Mouse (Mus musculus): Measurements from ENCODE around the gene Tiam2. TPM values are rescaled to one million over a fixed set of nuclear protein-coding genes. Genes with fewer than 3 reads are reported as not detected.
A peak's percentile ranks its signal among the peaks of the same experiment; 100 is the strongest.

The Tiam2 gene
- polyA plus RNA-seq, 1 experiment from 2014 or later: 81.3 TPM

DNA sequence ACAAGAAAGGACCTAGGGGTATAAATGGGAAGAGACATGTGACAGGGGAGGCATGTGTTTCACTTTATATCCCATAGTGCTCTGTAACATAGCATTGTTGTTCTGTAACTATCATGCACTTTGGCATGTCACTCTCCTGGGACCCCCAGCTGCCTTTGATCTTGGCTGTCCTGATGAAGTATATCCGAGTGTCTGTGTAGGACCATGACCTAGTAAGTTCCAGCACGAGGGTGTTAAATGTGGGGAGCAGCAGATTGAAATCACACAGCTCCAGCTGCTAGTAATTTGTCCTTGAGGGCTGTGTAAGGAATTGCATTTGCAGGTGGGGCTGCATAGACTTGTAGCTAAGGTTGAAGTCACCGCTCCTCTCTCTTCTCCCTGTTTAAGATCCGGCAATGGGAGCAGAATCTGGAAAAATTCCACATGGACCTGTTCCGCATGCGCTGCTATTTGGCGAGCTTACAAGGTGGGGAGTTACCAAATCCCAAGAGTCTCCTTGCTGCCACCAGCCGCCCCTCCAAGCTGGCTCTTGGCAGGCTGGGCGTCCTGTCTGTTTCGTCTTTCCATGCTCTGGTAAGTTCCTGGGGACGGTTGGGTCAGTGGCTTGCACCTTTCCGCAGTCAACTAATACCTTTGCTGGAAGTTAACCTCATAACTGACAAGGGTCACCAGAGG, 110.6 kb downstream of the Tiam2 start:
- H3K36me3 ChIP-seq (ENCODE audit: control insufficient read depth, insufficient read depth, low read length): peaks cover 12% of the 10 kb centered on the region; the same call in 1 of the 2 replicates
- no peak for ATAC-seq
- no peak overlapping the region for H3K4me2 ChIP-seq (ENCODE audit: low read length)
- H3K4me3 ChIP-seq (ENCODE audit: low read depth, low read length): no peak overlapping the region
- no peak overlapping the region for H3K9ac ChIP-seq (ENCODE audit: low read length)
- 76% methylated on average over 12 of the region's 12 CpGs for WGBS
- H3K27ac ChIP-seq (ENCODE audit: low read depth, low read length): no peak overlapping the region
- DNase-seq (ENCODE audit: low spot score): no peak
- H3K9me3 ChIP-seq (replicated peaks; ENCODE audit: control insufficient read depth, low read length): no peaks in the 10 kb centered on the region
- H3K4me1 ChIP-seq (ENCODE audit: control insufficient read depth, insufficient read depth, low read length): no peaks in the 10 kb centered on the region
- no peaks in the 10 kb centered on the region for H3K27me3 ChIP-seq (replicated peaks; ENCODE audit: control insufficient read depth, insufficient read depth, low read length)

DNA sequence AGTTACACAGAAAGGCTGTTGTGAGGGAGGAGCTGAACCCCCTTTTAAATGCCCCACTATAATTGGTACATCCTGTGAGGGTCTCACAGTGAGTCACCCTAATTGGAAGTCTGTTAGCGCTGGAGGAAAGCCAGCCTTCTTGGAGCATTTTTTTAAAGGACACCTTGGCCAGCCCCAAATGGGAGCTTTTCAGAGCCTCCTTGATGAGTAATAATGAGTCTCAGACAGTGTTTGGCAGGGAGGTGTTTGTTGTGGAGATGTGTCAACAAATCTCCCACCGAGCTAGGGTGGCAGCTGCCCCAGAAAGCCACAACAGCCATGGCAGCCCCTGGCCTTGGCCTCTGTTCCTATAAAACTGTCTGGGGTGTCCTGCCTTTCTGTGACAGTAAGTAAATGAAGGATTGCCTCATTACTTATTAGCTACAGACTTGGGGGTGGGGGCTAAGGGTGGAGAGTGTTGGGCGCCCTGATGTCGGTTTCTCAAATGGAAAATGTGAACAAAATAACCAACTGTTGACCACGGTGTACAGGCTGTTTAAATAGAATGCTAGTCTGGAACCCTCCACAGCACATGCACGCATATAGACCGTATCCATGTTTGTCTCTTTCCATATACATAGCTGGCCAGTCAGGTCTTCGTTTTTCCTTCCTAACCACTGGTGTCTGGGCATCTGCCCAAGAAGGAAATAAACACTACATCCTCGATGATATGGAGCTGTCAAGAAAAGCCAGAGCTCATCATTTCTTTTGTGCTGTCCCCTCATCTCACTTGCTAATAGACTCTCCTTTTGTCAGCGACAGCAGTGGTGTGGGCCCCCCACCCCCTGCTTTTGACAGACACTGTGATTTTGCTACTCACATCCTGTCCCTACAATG, 116.4 kb downstream of the Tiam2 start:
- no peaks in the 10 kb centered on the region for H3K9me3 ChIP-seq (replicated peaks; ENCODE audit: control insufficient read depth, low read length)
- H3K4me1 ChIP-seq (ENCODE audit: control insufficient read depth, insufficient read depth, low read length): peaks cover 6% of the 10 kb centered on the region
- H3K27ac ChIP-seq (ENCODE audit: low read depth, low read length): peak overlapping the region; percentile 80
- H3K9ac ChIP-seq (ENCODE audit: low read length): no peak overlapping the region
- ATAC-seq: peak; percentile 94
- no peaks in the 10 kb centered on the region for H3K27me3 ChIP-seq (replicated peaks; ENCODE audit: control insufficient read depth, insufficient read depth, low read length)
- peaks cover 7% of the 10 kb centered on the region; the same call in 1 of the 2 replicates for H3K36me3 ChIP-seq (ENCODE audit: control insufficient read depth, insufficient read depth, low read length)
- no peak overlapping the region for H3K4me2 ChIP-seq (ENCODE audit: low read length)
- no peak overlapping the region for H3K4me3 ChIP-seq (ENCODE audit: low read depth, low read length)
- DNase-seq (ENCODE audit: low spot score): peak; percentile 99
- WGBS: 17% methylated on average over 10 of the region's 10 CpGs

GRCm38 (mm10) chr17:3446191-3446950, 120.0 kb downstream of the Tiam2 start:
- H3K4me2 ChIP-seq (ENCODE audit: low read length): no peak overlapping the region
- ATAC-seq (no peak), DNase-seq (ENCODE audit: low spot score) (peak; percentile 78)
- H3K9me3 ChIP-seq (replicated peaks; ENCODE audit: control insufficient read depth, low read length): no peaks in the 10 kb centered on the region
- H3K4me3 ChIP-seq (ENCODE audit: low read depth, low read length): no peak overlapping the region
- no peaks in the 10 kb centered on the region for H3K27me3 ChIP-seq (replicated peaks; ENCODE audit: control insufficient read depth, insufficient read depth, low read length)
- H3K27ac ChIP-seq (ENCODE audit: low read depth, low read length): no peak overlapping the region
- 50% methylated on average over 8 of the region's 8 CpGs for WGBS
- H3K9ac ChIP-seq (ENCODE audit: low read length): no peak overlapping the region
- peaks cover 3% of the 10 kb centered on the region; the same call in 1 of the 2 replicates for H3K36me3 ChIP-seq (ENCODE audit: control insufficient read depth, insufficient read depth, low read length)
- H3K4me1 ChIP-seq (ENCODE audit: control insufficient read depth, insufficient read depth, low read length): peaks cover 6% of the 10 kb centered on the region

DNA sequence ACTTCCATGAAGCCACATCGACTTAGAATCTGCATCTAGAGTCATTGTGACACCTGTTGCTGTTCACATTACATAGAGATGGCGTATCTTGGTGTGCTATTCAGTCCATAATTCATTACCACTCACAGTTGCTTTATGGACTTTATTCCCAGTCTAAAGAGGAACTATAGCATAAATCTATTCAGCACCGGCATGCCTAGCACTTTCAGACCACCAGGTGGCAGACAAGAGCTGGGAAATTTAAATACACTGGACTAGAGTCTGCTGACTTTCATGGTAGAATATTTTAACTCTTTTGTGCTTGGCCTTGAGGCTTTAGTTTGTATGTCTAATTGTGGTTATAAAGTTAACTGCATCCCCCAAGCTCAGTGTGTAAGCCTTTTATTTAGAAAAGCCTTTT, 122.4 kb downstream of the Tiam2 start:
- no peak overlapping the region for H3K9ac ChIP-seq (ENCODE audit: low read length)
- no peaks in the 10 kb centered on the region for H3K27me3 ChIP-seq (replicated peaks; ENCODE audit: control insufficient read depth, insufficient read depth, low read length)
- H3K4me3 ChIP-seq (ENCODE audit: low read depth, low read length): no peak overlapping the region
- ATAC-seq (peak; percentile 75), DNase-seq (ENCODE audit: low spot score) (peak; percentile 84)
- no peak overlapping the region for H3K27ac ChIP-seq (ENCODE audit: low read depth, low read length)
- H3K4me1 ChIP-seq (ENCODE audit: control insufficient read depth, insufficient read depth, low read length): no peaks in the 10 kb centered on the region
- WGBS: 30% methylated on average over 3 of the region's 3 CpGs
- no peak overlapping the region for H3K4me2 ChIP-seq (ENCODE audit: low read length)
- peaks cover 7% of the 10 kb centered on the region; the same call in 1 of the 2 replicates for H3K36me3 ChIP-seq (ENCODE audit: control insufficient read depth, insufficient read depth, low read length)
- no peaks in the 10 kb centered on the region for H3K9me3 ChIP-seq (replicated peaks; ENCODE audit: control insufficient read depth, low read length)

DNA sequence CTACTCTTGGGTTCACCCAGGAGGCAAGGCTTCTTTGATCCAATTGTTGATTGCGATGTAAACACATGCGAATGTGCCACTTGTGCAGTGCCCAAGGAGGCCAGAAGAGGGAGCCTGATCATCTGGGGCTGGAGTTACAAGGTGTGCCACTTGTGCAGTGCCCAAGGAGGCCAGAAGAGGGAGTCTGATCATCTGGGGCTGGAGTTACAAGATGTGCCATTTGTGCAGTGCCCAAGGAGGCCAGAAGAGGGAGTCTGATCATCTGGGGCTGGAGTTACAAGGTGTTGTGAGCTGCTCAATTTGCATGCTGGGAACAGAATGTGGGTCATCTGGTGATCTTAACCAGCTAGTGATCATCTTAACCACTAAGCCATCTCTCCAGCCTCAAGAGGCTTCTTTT, 124.7 kb downstream of the Tiam2 start:
- DNase-seq (ENCODE audit: low spot score) (peak; percentile 42), ATAC-seq (peak; percentile 37; the same call in 1 of the 2 replicates)
- no peaks in the 10 kb centered on the region for H3K27me3 ChIP-seq (replicated peaks; ENCODE audit: control insufficient read depth, insufficient read depth, low read length)
- peaks cover 7% of the 10 kb centered on the region; the same call in 1 of the 2 replicates for H3K36me3 ChIP-seq (ENCODE audit: control insufficient read depth, insufficient read depth, low read length)
- no peaks in the 10 kb centered on the region for H3K9me3 ChIP-seq (replicated peaks; ENCODE audit: control insufficient read depth, low read length)
- H3K9ac ChIP-seq (ENCODE audit: low read length): no peak overlapping the region
- H3K4me1 ChIP-seq (ENCODE audit: control insufficient read depth, insufficient read depth, low read length): no peaks in the 10 kb centered on the region
- WGBS: 63% methylated on average over 2 of the region's 2 CpGs
- no peak overlapping the region for H3K4me3 ChIP-seq (ENCODE audit: low read depth, low read length)
- no peak overlapping the region for H3K4me2 ChIP-seq (ENCODE audit: low read length)
- no peak overlapping the region for H3K27ac ChIP-seq (ENCODE audit: low read depth, low read length)

DNA sequence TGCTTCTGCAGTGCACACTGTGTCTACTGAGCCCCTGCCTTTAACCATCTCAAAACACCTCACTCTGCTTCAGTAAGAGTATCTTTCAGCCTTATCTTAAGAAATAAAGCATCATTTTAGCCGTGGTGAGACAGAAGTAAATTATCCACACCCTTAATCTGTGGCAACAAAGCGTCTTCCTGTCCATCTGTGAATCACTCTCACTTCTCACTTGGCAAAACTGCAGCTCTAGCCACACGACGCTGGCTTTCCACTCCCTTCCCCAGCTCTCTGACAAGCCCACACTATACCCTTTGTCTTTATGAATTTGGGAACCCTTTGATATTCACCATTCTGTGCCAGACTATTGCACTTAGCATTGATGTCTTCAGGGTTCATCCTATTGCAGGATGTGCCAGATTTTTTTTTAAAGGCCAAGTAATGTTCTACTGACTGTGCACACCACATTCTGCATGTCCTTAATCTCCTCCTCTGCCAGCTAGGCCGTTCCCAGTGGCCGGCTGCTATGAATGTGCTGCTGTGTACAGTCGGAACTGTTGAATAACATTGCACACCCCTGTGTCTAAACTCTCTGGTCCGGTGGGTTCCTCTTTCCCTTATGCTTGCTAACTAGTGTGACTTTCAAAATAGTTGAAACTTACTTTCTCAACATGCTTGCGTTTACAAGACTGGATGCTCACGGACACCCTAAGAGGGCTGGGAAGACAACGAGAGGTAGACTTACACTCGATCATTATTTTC, 126.4 kb downstream of the Tiam2 start:
- Histone ChIP-seq H3K4me3 (ENCODE audit: low read depth, low read length) (no peak overlapping the region), H3K27me3 (replicated peaks; ENCODE audit: control insufficient read depth, insufficient read depth, low read length) (no peaks in the 10 kb centered on the region), H3K9ac (ENCODE audit: low read length) (no peak overlapping the region), H3K4me2 (ENCODE audit: low read length) (no peak overlapping the region), H3K9me3 (replicated peaks; ENCODE audit: control insufficient read depth, low read length) (no peaks in the 10 kb centered on the region), H3K27ac (ENCODE audit: low read depth, low read length) (no peak overlapping the region), H3K36me3 (ENCODE audit: control insufficient read depth, insufficient read depth, low read length) (peaks cover 7% of the 10 kb centered on the region; the same call in 1 of the 2 replicates), H3K4me1 (ENCODE audit: control insufficient read depth, insufficient read depth, low read length) (no peaks in the 10 kb centered on the region)
- DNase-seq (ENCODE audit: low spot score) (no peak), ATAC-seq (no peak)
- WGBS: 85% methylated on average over 12 of the region's 12 CpGs

DNA sequence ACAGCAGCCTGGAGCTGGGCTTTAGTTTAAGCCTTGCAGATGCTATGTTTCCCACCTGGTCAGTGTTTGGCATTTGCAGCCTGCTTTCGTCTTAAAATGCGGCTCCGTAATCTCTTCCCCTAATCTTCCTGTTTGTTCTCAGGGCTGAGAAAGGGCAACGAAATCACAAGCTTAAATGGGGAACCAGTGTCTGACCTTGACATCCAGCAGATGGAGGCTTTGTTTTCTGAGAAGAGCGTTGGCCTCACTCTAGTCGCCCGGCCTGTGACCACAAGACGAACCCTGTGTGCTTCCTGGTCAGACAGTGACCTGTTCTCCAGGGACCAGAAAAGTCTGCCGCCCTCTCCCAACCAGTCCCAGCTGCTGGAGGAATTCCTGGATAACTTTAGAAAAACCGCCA, 127.6 kb downstream of the Tiam2 start:
- ATAC-seq: no peak
- peaks cover 7% of the 10 kb centered on the region; the same call in 1 of the 2 replicates for H3K36me3 ChIP-seq (ENCODE audit: control insufficient read depth, insufficient read depth, low read length)
- H3K27me3 ChIP-seq (replicated peaks; ENCODE audit: control insufficient read depth, insufficient read depth, low read length): no peaks in the 10 kb centered on the region
- 52% methylated on average over 10 of the region's 10 CpGs for WGBS
- no peak overlapping the region for H3K27ac ChIP-seq (ENCODE audit: low read depth, low read length)
- H3K9ac ChIP-seq (ENCODE audit: low read length): no peak overlapping the region
- DNase-seq (ENCODE audit: low spot score): no peak
- H3K4me2 ChIP-seq (ENCODE audit: low read length): no peak overlapping the region
- H3K4me3 ChIP-seq (ENCODE audit: low read depth, low read length): no peak overlapping the region
- H3K4me1 ChIP-seq (ENCODE audit: control insufficient read depth, insufficient read depth, low read length): no peaks in the 10 kb centered on the region
- no peaks in the 10 kb centered on the region for H3K9me3 ChIP-seq (replicated peaks; ENCODE audit: control insufficient read depth, low read length)

- Histone ChIP-seq H3K4me1 (ENCODE audit: control insufficient read depth, insufficient read depth, low read length) (no peaks in the 10 kb centered on the region), H3K4me2 (ENCODE audit: low read length) (no peak overlapping the region), H3K9me3 (replicated peaks; ENCODE audit: control insufficient read depth, low read length) (no peaks in the 10 kb centered on the region), H3K36me3 (ENCODE audit: control insufficient read depth, insufficient read depth, low read length) (peaks cover 7% of the 10 kb centered on the region; the same call in 1 of the 2 replicates), H3K4me3 (ENCODE audit: low read depth, low read length) (no peak overlapping the region), H3K27me3 (replicated peaks; ENCODE audit: control insufficient read depth, insufficient read depth, low read length) (no peaks in the 10 kb centered on the region), H3K27ac (ENCODE audit: low read depth, low read length) (no peak overlapping the region), H3K9ac (ENCODE audit: low read length) (no peak overlapping the region)
- DNase-seq (ENCODE audit: low spot score) (no peak), ATAC-seq (no peak)
- WGBS: 92% methylated on average over 9 of the region's 9 CpGs
Measured at GRCm38 (mm10) chr17:3454850-3455249, 128.5 kb downstream of the Tiam2 start.

Measured in forebrain, embryonic 14.5 days (tissue).